Mouse (Mus musculus): ENCODE data around the gene Zfp93.

The Zfp93 gene

GRCm38 (mm10) chr7:24291387-24292090 is 21.3 kb downstream of the Zfp93 start:
- DNase-seq (ENCODE audit: low spot score in 2 of 2): no peak

GRCm38 (mm10) chr7:24293061-24293851 is 23.0 kb downstream of the Zfp93 start:
- DNase-seq (ENCODE audit: low spot score in 2 of 2): no peak

- DNase-seq (ENCODE audit: low spot score in 2 of 2): no peak
Observed at GRCm38 (mm10) chr7:24294763-24295162, 24.5 kb downstream of the Zfp93 start.

- DNase-seq (ENCODE audit: low spot score in 2 of 2): no peak
Observed at GRCm38 (mm10) chr7:24295376-24295775, 25.2 kb downstream of the Zfp93 start.

- DNase-seq (ENCODE audit: low spot score in 2 of 2): no peak
Observed at GRCm38 (mm10) chr7:24296386-24296785, 26.2 kb downstream of the Zfp93 start.

- DNase-seq (ENCODE audit: low spot score in 2 of 2): no peak
Observed at GRCm38 (mm10) chr7:24297361-24298095, 27.3 kb downstream of the Zfp93 start.

- DNase-seq (ENCODE audit: low spot score in 2 of 2): no peak
Observed at GRCm38 (mm10) chr7:24298635-24298972, 28.4 kb downstream of the Zfp93 start.

GRCm38 (mm10) chr7:24298973-24299708 is 28.9 kb downstream of the Zfp93 start:
- peak; percentile 67 to 70 for DNase-seq (ENCODE audit: low spot score in 2 of 2)

GRCm38 (mm10) chr7:24299823-24300481 is 29.7 kb downstream of the Zfp93 start:
- no peak for DNase-seq (ENCODE audit: low spot score in 2 of 2)

GRCm38 (mm10) chr7:24300771-24301282 is 30.6 kb downstream of the Zfp93 start, which contains the start of gene Zfp61:
Zfp61 (minus strand) TSS chr7:24301232.
- peak in 1 of 2 experiments; percentile 21 for DNase-seq (ENCODE audit: low spot score in 2 of 2)

- DNase-seq (ENCODE audit: low spot score in 2 of 2): no peak
Observed at GRCm38 (mm10) chr7:24315726-24316566, 45.7 kb downstream of the Zfp93 start.

GRCm38 (mm10) chr7:24316567-24317092 is 46.4 kb downstream of the Zfp93 start, which contains the start of gene Zfp94:
Zfp94 (minus strand) TSS chr7:24316666.
- peak; percentile 95 to 97 for DNase-seq (ENCODE audit: low spot score in 2 of 2)

GRCm38 (mm10) chr7:24318942-24319341 is 48.7 kb downstream of the Zfp93 start:
- no peak for DNase-seq (ENCODE audit: low spot score in 2 of 2)

GRCm38 (mm10) chr7:24322593-24322992 is 52.4 kb downstream of the Zfp93 start:
- DNase-seq (ENCODE audit: low spot score in 2 of 2): no peak

GRCm38 (mm10) chr7:24325197-24325596 is 55.0 kb downstream of the Zfp93 start:
- no peak for DNase-seq (ENCODE audit: low spot score in 2 of 2)

GRCm38 (mm10) chr7:24325675-24326128 is 55.5 kb downstream of the Zfp93 start:
- no peak for DNase-seq (ENCODE audit: low spot score in 2 of 2)

GRCm38 (mm10) chr7:24326273-24327135 is 56.3 kb downstream of the Zfp93 start:
- DNase-seq (ENCODE audit: low spot score in 2 of 2): no peak

All from heart, adult 9 months (tissue).